Mouse (Mus musculus): ENCODE data around the gene Cfap221. TPM values are rescaled to one million over a fixed set of nuclear protein-coding genes. Genes with fewer than 3 reads are reported as not detected.
A peak's percentile ranks its signal among the peaks of the same experiment; 100 is the strongest.

Cfap221 gene
- total and polyA plus RNA-seq, 2 experiments, result not detected

GRCm38 (mm10) chr1:120016240-120016639 lies 19.2 kb upstream of the Cfap221 start:
- 91% methylated on average over 2 of the region's 2 CpGs for WGBS
- Histone ChIP-seq H3K4me1 (ENCODE audit: control insufficient read depth, insufficient read depth, low read length) (no peaks in the 10 kb centered on the region), H3K9ac (ENCODE audit: low read depth, low read length) (no peak overlapping the region), H3K79me2 (ENCODE audit: control insufficient read depth, insufficient read depth, low read length) (no peaks in the 10 kb centered on the region), H3K36me3 (ENCODE audit: control insufficient read depth, insufficient read depth, low read length) (no peaks in the 10 kb centered on the region), H3K4me3 (ENCODE audit: insufficient read depth, low read depth, low read length) (no peak overlapping the region), H3K27me3 (ENCODE audit: control insufficient read depth, insufficient read depth, low read length) (no peaks in the 10 kb centered on the region), H3K27ac (replicated peaks; ENCODE audit: insufficient read depth, low read depth, low read length) (no peak overlapping the region)
- TF ChIP-seq POLR2A (IDR thresholded peaks at IDR 0.05; ENCODE audit: extremely low read depth, insufficient read depth, low read length) (no peak), CTCF (IDR thresholded peaks at IDR 0.05; ENCODE audit: low read depth, low read length) (peak; percentile 16; the same call in 1 of the 2 replicates)
- peak; percentile 33 for DNase-seq (ENCODE audit: extremely low read depth, low read depth, low spot score)

GRCm38 (mm10) chr1:120013111-120013510 lies 16.1 kb upstream of the Cfap221 start:
- Histone ChIP-seq H3K27me3 (ENCODE audit: control insufficient read depth, insufficient read depth, low read length) (no peaks in the 10 kb centered on the region), H3K27ac (replicated peaks; ENCODE audit: insufficient read depth, low read depth, low read length) (no peak overlapping the region), H3K79me2 (ENCODE audit: control insufficient read depth, insufficient read depth, low read length) (no peaks in the 10 kb centered on the region), H3K9ac (ENCODE audit: low read depth, low read length) (no peak overlapping the region), H3K4me3 (ENCODE audit: insufficient read depth, low read depth, low read length) (no peak overlapping the region), H3K4me1 (ENCODE audit: control insufficient read depth, insufficient read depth, low read length) (no peaks in the 10 kb centered on the region), H3K36me3 (ENCODE audit: control insufficient read depth, insufficient read depth, low read length) (no peaks in the 10 kb centered on the region)
- no peak for DNase-seq (ENCODE audit: extremely low read depth, low read depth, low spot score)
- no peak for TF ChIP-seq POLR2A (IDR thresholded peaks at IDR 0.05; ENCODE audit: extremely low read depth, insufficient read depth, low read length)
- TF ChIP-seq CTCF (IDR thresholded peaks at IDR 0.05; ENCODE audit: low read depth, low read length), result peak; percentile 85

DNA sequence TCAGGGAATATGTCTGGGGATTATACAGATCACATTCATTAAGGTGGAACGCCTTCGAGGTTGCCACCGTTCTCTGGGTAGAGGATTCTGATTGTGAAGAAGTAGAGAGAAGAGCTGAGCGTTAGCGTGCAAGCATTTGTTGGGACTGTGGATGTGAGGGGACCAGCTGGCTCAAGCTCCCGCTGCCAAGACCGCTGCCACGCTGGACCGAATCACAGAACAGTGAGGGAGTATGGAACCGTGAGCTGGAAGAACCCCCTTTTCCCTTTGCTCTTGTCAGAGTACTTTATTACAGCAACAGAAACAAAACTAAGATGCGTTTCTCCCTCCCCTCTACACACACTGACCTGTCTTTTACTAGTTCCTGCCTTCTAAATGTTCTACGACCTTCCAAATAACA lies 15.6 kb upstream of the Cfap221 start:
- WGBS, result 88% methylated on average over 12 of the region's 12 CpGs
- H3K4me1 ChIP-seq (ENCODE audit: control insufficient read depth, insufficient read depth, low read length), result no peaks in the 10 kb centered on the region
- H3K27me3 ChIP-seq (ENCODE audit: control insufficient read depth, insufficient read depth, low read length), result no peaks in the 10 kb centered on the region; the same call in 1 of the 2 replicates
- H3K27ac ChIP-seq (replicated peaks; ENCODE audit: insufficient read depth, low read depth, low read length), result no peak overlapping the region
- DNase-seq (ENCODE audit: extremely low read depth, low read depth, low spot score), result no peak
- no peak overlapping the region for H3K4me3 ChIP-seq (ENCODE audit: insufficient read depth, low read depth, low read length)
- no peaks in the 10 kb centered on the region for H3K36me3 ChIP-seq (ENCODE audit: control insufficient read depth, insufficient read depth, low read length)
- H3K9ac ChIP-seq (ENCODE audit: low read depth, low read length), result no peak overlapping the region
- TF ChIP-seq POLR2A (IDR thresholded peaks at IDR 0.05; ENCODE audit: extremely low read depth, insufficient read depth, low read length), result no peak
- no peak for TF ChIP-seq CTCF (IDR thresholded peaks at IDR 0.05; ENCODE audit: low read depth, low read length)
- no peaks in the 10 kb centered on the region for H3K79me2 ChIP-seq (ENCODE audit: control insufficient read depth, insufficient read depth, low read length)

- TF ChIP-seq POLR2A (IDR thresholded peaks at IDR 0.05; ENCODE audit: extremely low read depth, insufficient read depth, low read length) (no peak), CTCF (IDR thresholded peaks at IDR 0.05; ENCODE audit: low read depth, low read length) (no peak)
- no peaks in the 10 kb centered on the region for H3K36me3 ChIP-seq (ENCODE audit: control insufficient read depth, insufficient read depth, low read length)
- H3K79me2 ChIP-seq (ENCODE audit: control insufficient read depth, insufficient read depth, low read length), result no peaks in the 10 kb centered on the region
- H3K4me1 ChIP-seq (ENCODE audit: control insufficient read depth, insufficient read depth, low read length), result no peaks in the 10 kb centered on the region
- 48% methylated on average over 11 of the region's 11 CpGs for WGBS
- no peak overlapping the region for H3K4me3 ChIP-seq (ENCODE audit: insufficient read depth, low read depth, low read length)
- no peak for DNase-seq (ENCODE audit: extremely low read depth, low read depth, low spot score)
- H3K27me3 ChIP-seq (ENCODE audit: control insufficient read depth, insufficient read depth, low read length), result peaks cover 8% of the 10 kb centered on the region; the same call in 1 of the 2 replicates
- no peak overlapping the region for H3K9ac ChIP-seq (ENCODE audit: low read depth, low read length)
- H3K27ac ChIP-seq (replicated peaks; ENCODE audit: insufficient read depth, low read depth, low read length), result no peak overlapping the region
Observed at GRCm38 (mm10) chr1:120007851-120008588, 11.0 kb upstream of the Cfap221 start.

DNA sequence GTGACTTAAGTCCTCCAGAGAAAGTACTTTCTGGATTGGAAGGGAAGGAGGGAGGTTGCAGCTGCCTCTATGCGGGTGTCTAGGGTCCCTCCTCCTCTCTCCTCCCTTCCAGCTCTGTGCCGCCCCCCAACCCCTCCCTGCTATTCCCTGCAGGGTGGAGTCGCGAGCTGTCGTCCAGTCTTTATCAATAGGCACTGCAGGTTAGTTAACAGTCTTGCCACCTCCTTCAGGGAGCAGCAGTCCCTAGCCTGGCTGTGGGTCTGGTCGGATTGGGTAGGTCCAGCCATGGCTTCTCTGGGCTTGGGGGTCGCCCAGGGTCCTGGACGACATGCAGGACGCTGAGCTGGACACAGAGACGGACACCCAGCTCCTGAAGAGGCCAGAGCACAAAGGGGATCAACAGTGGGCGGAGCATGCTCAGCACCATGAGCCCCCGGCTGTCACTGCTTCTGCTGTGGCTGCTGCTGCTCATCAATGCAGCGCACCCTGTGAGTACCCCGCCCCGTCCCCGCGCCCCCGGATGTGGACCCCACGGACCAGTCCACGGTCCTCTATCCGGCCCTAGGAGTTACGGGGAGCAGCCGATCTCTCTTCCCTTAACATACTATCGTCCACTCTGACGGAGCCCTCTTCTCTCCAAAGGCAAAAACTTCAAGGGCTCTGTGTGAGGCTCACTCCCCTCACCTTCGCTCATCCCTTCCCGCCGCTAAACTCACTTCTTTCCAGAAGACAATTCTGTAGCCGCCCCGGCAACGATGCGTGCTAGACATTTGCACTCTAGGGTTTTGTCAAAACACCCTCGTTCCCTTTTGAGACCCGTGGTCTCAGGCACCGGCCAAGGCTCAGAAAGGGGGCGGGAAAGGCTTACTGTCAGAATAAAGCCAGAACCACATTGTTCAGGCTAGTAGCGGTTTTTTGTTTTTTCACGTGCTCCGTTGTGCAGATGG lies 10.1 kb upstream of the Cfap221 start, which contains the start of gene Sctr:
Sctr (plus strand) TSS at position 51 of the 947 bp plus-strand sequence.
- H3K36me3 ChIP-seq (ENCODE audit: control insufficient read depth, insufficient read depth, low read length), result no peaks in the 10 kb centered on the region
- H3K4me1 ChIP-seq (ENCODE audit: control insufficient read depth, insufficient read depth, low read length), result no peaks in the 10 kb centered on the region
- H3K27me3 ChIP-seq (ENCODE audit: control insufficient read depth, insufficient read depth, low read length), result peaks cover 8% of the 10 kb centered on the region; the same call in 1 of the 2 replicates
- WGBS, result 8% methylated on average over 39 of the region's 39 CpGs
- H3K79me2 ChIP-seq (ENCODE audit: control insufficient read depth, insufficient read depth, low read length), result no peaks in the 10 kb centered on the region
- no peak within 1 kb of the TSS for H3K27ac ChIP-seq (replicated peaks; ENCODE audit: insufficient read depth, low read depth, low read length)
- TF ChIP-seq POLR2A (IDR thresholded peaks at IDR 0.05; ENCODE audit: extremely low read depth, insufficient read depth, low read length), result no peak
- TF ChIP-seq CTCF (IDR thresholded peaks at IDR 0.05; ENCODE audit: low read depth, low read length), result no peak
- no peak within 1 kb of the TSS for H3K9ac ChIP-seq (ENCODE audit: low read depth, low read length)
- H3K4me3 ChIP-seq (ENCODE audit: insufficient read depth, low read depth, low read length), result no peak within 1 kb of the TSS
- DNase-seq (ENCODE audit: extremely low read depth, low read depth, low spot score), result no peak
